Mouse (Mus musculus) retina, postnatal 1 day (tissue): ENCODE measurements around the gene Arid1b.

Experiments used
- DNase-seq: peaks from one replicate; pipeline ENCODE4 v3.0.0-alpha.2; 2012

The Arid1b gene

GRCm38 (mm10) chr17:5021303-5022003 is 27.3 kb downstream of the Arid1b start:
- no peak for DNase-seq

GRCm38 (mm10) chr17:5022019-5022544 is 27.9 kb downstream of the Arid1b start:
- DNase-seq = no peak

- no peak for DNase-seq
Observed at GRCm38 (mm10) chr17:5023745-5024144, 29.6 kb downstream of the Arid1b start.

- no peak for DNase-seq
Observed at GRCm38 (mm10) chr17:5025400-5025799, 31.3 kb downstream of the Arid1b start.

- DNase-seq = no peak
Observed at GRCm38 (mm10) chr17:5026578-5026977, 32.4 kb downstream of the Arid1b start.

GRCm38 (mm10) chr17:5029148-5029547 is 35.0 kb downstream of the Arid1b start:
- no peak for DNase-seq

GRCm38 (mm10) chr17:5030290-5030689 is 36.2 kb downstream of the Arid1b start:
- no peak for DNase-seq

GRCm38 (mm10) chr17:5033346-5033745 is 39.2 kb downstream of the Arid1b start:
- DNase-seq = no peak

GRCm38 (mm10) chr17:5034201-5034600 is 40.1 kb downstream of the Arid1b start:
- no peak for DNase-seq

GRCm38 (mm10) chr17:5036200-5036835 is 42.2 kb downstream of the Arid1b start:
- no peak for DNase-seq

GRCm38 (mm10) chr17:5037199-5037598 is 43.1 kb downstream of the Arid1b start:
- no peak for DNase-seq

GRCm38 (mm10) chr17:5039826-5040225 is 45.7 kb downstream of the Arid1b start:
- DNase-seq = no peak

- DNase-seq = no peak
Observed at GRCm38 (mm10) chr17:5043871-5044270, 49.7 kb downstream of the Arid1b start.

GRCm38 (mm10) chr17:5045613-5046012 is 51.5 kb downstream of the Arid1b start:
- DNase-seq = no peak

- no peak for DNase-seq
Observed at GRCm38 (mm10) chr17:5047373-5047772, 53.2 kb downstream of the Arid1b start.

- no peak for DNase-seq
Observed at GRCm38 (mm10) chr17:5050266-5050665, 56.1 kb downstream of the Arid1b start.

GRCm38 (mm10) chr17:5050970-5051530 is 56.9 kb downstream of the Arid1b start:
- no peak for DNase-seq

- no peak for DNase-seq
Observed at GRCm38 (mm10) chr17:5052091-5052799, 58.1 kb downstream of the Arid1b start.

- no peak for DNase-seq
Observed at GRCm38 (mm10) chr17:5052800-5053179, 58.7 kb downstream of the Arid1b start.

- DNase-seq = no peak
Observed at GRCm38 (mm10) chr17:5053201-5053600, 59.1 kb downstream of the Arid1b start.

GRCm38 (mm10) chr17:5055412-5055811 is 61.3 kb downstream of the Arid1b start:
- DNase-seq = no peak

GRCm38 (mm10) chr17:5056654-5057053 is 62.5 kb downstream of the Arid1b start:
- no peak for DNase-seq

- no peak for DNase-seq
Observed at GRCm38 (mm10) chr17:5057286-5057685, 63.2 kb downstream of the Arid1b start.
